Mouse (Mus musculus) spleen, adult 12 weeks (tissue): ENCODE measurements at regions not wholly inside any gene's neighbourhood (a gene's known extent, or its start where the extent isn't known, plus 50 kb on each side); places are given as distances from the start of the nearest gene placed in this dataset.

Experiments
- DNase-seq: peaks from one replicate; pipeline ENCODE4 v3.0.0; 2022; ENCODE audit warnings: low spot score

DNA sequence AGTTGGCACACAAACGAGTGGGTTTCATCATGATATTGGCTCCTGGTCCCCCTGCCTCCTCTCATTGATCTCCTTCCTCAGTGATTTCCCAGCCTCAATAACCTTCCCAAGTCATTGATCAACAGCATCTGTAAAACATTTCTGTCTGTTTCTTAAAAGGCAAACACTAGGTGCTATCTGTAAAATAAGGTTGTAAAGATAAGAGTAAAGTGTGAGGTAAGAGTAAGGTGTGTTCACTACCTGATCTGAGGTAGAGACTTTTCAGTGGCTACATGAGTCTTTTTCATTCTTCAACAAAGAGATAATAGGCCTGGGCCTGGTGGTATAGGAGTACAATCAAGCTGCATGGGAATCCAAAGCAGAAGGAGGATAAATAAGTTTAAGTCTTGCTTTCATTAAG, 55.7 kb downstream of the Plk2 start:
- DNase-seq = no peak

DNA sequence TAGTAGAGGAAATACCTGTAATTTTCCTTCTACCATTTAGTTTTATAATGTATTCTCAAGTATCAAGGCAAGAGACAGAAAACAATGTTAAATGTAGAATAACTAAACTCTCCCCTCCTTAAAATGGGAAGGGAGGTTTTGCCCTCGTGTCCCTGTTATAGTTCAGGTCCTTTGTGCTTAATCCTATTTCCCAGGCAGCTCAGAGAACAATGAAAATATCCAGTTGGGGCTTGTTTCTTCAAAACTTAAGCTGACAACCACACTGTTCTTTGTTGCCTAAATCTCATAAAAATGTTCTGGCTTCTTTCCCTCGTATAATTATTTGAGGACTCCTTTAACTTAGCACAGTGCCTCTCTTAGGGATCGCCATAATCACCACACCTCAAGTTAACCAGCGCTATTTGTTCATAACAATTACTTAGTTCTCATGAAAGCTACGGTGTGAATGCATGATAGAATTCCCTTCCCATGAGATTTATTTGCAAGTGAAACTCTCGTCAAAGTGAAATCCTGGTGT, 57.2 kb downstream of the Plk2 start:
- DNase-seq = no peak

DNA sequence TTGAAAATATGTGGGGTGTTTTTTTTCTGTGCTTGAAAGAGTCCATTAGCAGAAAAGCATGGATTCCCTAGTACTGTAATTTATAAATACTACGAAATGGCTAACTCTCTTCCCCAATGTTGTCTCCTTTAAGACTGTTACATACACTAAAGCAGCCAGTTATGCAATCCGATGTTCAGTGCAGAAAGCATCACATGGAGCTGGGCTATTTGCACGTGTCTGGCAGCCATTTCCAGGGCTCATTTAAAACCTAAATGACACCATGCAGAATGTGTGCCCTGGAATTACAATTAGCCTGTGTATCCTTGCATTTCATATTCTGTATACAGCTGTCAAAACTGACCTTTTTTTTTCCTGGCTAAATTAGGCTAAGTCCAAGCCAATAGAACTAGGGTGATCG, 60.2 kb downstream of the Plk2 start:
- DNase-seq = no peak

- no peak for DNase-seq
Measured at GRCm38 (mm10) chr13:110455569-110456196, 60.8 kb downstream of the Plk2 start.

- DNase-seq = no peak
Measured at GRCm38 (mm10) chr13:110458701-110459100, 63.9 kb downstream of the Plk2 start.

DNA sequence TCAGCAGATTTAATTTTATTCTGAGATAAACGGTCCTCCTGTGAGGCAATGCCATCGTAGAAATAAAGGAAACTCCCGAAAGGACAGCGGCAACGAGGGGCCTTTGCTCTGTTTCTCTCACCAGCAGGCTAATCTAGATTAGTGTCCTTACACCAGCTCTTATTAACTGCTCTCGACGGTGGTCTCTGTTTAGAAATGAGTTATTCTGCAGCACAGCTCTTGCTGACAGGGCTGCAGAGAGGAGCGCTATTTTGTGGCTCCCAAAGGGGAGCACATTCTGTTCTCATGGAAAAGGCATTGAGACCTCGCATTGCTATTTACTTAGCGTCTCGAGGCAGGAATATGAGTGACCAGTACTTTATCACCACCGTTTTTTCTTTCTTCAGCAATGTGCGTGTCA, 66.7 kb downstream of the Plk2 start:
- DNase-seq = no peak

DNA sequence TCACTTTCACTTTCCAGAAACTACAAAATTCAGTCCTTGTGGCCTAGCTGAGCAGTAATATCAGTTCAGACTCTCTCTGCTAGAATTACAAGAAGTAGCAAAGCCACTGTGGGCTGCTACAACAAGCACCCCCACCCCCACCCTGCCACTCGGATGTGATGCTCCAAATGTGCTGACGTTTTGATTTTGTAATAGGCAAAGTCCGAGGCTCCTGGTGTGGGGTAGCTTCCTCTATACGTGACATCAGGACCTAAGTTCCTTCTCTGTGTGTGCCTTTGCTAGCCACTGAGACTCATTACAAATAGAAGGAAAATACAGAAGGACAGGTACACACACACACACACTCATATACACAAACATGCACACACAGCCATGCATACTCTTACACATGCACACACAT, 76.7 kb downstream of the Plk2 start:
- DNase-seq = no peak

GRCm38 (mm10) chr13:110477709-110478108, 82.9 kb downstream of the Plk2 start:
- DNase-seq = no peak

- no peak for DNase-seq
Measured at GRCm38 (mm10) chr13:110484358-110484940, 89.6 kb downstream of the Plk2 start.

DNA sequence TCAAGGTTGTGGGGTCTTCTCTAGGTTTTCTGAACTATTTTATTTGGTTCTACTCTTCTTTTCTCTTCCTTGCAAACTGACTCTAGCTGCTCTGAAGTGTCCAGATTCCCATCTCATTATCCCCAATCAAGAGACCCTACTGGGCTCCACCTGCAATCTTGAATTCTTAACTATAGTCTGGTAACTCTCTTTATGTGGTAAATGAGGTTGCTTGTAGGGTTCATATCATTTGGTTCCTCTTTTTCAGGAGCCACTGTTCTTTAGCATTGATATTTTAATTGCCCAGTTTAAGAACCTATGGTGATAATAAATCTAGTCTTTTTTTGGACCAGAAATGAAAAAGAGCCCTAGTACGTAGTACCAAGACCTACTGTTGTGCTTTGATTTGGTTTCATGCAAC, 90.7 kb downstream of the Plk2 start:
- DNase-seq = no peak

DNA sequence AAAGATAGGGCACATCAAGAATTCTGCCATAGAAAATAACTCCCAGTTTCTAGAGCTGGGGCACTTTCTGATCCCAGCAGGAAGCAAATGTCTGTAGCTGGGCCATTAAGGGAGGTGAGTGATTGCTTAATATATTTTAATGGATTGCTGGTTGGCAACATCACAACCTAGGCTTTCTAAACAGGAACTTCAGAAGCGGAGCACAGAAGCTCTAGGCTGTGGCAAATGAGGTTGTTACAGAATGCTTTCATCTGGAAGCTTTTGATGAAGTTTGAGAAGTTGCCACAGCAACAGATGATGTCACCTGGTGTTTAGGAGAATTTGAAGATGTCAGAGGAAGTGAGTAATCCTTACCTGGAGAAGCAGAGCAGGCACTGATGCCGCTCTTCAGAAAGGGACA, 95.3 kb downstream of the Plk2 start:
- DNase-seq = no peak

DNA sequence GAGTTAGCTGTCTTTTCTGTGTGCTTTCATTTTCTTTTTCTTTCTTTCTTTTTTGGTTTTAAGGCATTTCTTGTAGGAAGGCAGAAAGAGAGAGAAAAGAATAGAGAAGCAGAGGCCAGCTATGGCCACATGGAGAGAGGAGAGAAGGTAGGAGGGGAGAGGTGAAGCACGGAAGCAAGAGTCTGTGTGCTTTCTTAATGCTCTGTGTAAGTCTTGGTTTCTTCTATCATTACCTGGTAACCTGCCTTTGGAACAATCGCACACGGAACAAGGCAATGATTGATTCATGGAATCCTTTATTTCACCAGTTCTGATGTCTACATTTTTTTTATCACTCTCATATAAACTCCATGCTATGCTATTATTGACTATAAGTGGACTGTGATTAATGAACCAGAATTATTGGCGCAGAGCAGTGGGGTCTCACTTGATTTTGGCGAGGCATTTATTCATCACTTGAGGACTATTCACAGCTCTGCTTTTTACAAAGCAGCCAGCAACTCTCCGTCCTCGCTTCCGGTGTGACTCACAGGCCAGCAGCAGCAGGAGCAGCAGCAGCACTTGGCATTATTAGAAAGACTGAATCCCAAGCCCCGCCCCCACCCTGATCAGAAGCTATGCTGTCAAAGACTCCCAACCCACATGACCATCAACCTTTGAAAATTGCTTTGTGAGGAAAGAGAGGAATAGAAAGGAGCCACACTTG, 97.6 kb downstream of the Plk2 start:
- DNase-seq = no peak

DNA sequence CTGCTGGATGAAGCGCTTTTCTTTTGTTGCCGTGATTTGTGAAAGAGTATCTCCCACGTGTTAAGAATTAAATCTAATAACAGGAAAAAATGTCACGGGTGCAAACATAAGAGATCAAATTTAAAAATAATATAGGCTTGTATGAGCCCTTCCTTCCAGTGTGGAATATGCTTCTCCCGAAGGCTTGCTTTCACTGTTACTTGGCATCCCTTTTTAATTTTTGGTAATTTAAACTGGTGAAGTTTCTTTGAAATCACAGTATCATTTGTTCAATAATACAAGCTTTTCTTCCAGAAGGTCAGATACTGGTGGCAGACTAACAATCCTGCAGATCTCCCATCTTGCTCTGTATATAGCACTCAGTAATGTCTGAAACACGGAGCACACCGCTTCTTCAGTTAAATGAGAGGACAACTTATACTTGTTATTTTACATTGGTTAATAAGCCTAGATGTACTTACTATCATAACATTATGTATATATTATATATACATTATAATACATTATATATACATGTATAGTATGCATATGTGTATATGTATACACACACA, 98.2 kb downstream of the Plk2 start:
- DNase-seq = no peak

GRCm38 (mm10) chr13:110497461-110497860, 102.6 kb downstream of the Plk2 start:
- DNase-seq = no peak

- no peak for DNase-seq
Measured at GRCm38 (mm10) chr13:110507814-110508362, 113.0 kb downstream of the Plk2 start.

DNA sequence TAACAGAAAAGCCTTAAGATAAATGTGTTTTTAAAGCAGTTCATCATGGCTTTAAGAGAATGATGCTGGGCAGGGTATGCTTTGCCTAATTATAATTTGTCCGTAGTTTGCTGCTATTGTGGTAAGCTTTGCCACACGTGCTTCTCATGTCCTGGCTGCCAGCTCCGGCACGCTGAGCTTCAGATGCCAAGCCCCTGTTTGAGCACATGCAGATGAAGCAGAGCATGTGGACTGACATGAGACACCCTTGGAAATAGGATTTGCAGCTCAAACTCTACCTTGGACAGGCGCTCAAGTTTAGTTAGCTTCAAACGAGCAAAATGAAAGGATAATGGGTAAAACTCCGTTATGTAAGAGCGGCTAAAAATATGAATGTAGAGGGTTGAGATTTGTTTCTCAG, 123.1 kb downstream of the Plk2 start:
- DNase-seq = no peak

- no peak for DNase-seq
Measured at GRCm38 (mm10) chr13:110522974-110523373, 128.1 kb downstream of the Plk2 start.

DNA sequence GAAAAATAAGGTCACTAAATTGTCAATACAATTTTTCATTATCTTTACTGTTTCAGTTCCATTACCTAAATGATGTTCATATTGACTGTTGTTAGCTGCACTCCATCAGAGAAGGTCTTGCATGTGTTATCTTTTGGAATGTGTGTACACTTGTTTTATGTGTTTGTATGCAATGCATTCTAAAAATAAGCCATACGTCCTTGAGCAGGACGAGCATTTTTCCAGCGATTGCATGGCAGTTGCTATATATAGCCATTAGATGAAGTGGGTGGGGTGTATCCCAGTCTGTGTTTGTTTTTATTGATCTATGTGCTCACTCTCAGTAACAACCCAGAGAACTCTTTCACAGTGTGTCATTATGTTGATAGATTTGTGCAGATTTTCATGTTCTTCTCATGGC, 132.8 kb downstream of the Plk2 start:
- no peak for DNase-seq

- no peak for DNase-seq
Measured at GRCm38 (mm10) chr13:110529624-110530023, 134.8 kb downstream of the Plk2 start.

DNA sequence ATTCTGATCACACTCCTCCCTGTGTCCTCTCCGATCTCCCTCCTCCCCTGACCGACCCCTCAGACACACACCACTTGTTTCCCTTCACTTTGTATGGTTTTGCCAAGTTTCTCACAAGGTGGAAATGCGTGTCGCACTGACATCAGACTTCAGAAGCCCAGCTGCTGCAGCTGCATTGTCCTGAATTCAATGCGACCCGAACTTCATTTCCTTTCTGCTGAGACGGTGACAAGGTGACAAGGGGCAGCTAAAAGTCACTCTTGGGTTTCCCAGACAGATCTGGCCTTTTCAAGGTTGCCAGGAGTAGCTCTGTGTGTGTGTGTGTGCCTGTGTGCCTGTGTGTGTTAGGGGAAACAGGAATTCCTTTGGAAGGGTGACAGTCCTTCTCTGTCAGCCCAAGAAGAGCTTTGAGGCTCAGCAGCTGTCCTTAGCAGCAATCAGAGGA, 139.5 kb downstream of the Plk2 start:
- DNase-seq = no peak

DNA sequence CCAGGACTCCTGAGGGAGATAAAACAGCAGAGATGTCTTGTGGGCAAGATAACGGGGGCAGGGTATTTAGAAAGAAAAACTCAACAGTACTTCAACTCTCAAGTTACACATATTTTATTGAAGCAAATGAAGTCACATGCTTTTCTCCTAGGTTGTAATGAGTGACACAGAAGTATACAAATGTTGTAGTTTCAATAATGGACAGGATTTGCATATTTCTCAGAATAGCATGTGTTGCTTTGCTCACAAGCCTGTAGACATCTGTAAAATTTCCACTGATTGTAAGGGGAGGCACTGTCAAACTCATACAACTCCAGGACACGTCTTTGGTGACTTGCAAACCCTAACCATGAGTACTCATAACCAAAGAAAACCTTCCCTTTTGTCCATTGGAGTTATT, 140.9 kb downstream of the Plk2 start:
- no peak for DNase-seq

DNA sequence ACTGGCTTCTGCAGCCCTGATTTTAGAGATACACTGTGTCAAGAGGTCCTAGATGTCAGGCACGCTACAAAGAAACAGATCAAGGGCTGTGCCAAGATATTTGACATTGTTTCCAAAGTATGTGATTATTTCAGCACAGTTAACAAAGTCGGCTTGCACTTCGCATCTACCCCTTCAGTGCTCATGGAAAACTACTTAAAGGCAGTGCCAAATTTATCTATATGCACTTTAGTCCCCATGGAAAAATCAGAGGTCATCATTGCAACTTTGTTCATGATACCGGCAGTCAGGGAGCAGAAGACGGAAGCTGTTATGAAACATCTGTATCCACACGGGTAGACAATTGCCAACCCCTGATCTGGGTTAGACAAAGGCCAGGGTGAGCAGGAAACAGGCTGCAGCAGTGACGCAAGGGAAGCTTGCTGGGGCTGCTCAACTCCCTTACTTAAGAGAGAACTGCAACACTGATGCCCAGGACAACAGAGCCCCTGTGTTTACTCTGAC, 143.2 kb downstream of the Plk2 start:
- no peak for DNase-seq
